Mouse (Mus musculus): Measurements from ENCODE around the gene Kir3dl2. TPM values are rescaled to one million over a fixed set of nuclear protein-coding genes. Genes with fewer than 3 reads are reported as not detected.

Gene Kir3dl2
- polyA plus RNA-seq (2017; shearing (Covaris generic)): not detected

DNA sequence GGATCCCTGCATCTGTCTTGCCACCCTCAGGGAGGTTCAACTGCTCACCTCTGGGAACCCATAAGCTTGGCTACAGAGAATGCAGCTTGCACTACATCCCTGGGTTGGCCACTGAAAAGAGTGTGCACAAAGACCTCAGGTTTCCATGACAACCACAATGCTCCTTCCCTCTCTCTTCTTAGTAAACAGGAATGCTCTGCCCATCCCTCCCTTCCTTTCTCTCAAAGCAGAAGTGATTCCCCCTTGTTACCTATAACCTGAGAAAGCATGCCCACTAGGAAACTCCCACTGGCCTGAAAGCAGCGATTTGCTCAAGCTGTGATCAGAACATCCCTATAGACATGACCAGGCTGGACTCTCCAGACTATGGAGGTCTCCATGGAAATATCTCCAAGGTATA, at the start of gene Kir3dl2:
TSS of gene Kir3dl2 (minus strand) at position 101 of the 400 bp plus-strand sequence.

DNA sequence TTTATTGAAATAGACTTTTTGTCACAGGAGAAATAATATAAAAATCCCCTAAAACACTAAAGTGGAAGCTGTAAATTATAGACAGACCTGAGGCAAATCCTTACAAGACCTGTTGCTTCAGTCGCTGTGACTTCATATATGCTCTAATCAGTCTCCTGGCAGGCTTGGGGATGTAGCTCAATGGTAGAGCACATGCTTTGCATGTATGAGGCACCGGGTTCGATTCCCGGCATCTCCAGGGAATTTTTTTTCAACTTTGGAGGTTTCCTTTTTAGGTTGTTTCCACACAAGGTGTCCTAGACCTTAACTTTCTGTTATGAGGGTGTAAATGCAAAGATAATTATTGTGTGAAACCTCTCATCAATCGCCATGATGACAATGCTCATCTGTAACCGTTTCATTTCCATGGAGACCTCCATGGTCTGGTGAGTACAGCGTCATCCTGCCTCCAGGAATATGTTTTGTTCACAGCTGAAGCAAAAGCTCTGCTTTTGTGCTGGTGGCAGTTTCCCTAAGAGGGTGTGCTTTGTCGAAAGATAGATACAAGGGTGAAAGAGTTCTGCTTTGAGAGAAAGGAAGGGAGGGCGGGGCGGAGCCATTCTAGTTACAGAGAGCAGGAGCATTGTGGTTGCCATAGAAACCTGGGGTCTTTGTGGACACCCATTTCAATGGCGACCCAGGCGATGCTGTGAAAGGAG, 46.5 kb upstream of the Kir3dl2 start, which contains the start of gene Tceal3:
TSS of gene Tceal3 (plus strand) at position 644 of the 698 bp plus-strand sequence.

DNA sequence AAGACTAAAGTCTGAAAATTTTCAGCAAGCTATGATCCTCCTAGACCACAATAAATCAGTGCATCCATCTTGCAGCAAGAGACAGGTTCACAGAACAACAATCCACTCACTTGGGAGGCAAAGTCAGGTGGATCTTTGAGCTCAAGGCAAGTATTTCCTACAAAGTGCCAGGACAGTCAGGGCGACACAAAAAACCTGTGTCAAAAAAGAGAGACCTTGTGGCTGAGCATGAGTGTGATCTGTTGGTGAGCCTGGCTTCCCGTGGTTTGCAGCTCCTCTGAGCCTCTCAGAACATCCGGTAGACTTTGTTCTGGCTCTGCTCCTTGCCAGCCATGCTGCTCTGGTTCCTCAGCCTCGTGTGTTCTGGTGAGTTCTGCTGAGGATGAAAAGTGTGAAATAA, 26.2 kb downstream of the Kir3dl2 start, which contains the start of gene Kir3dl1:
TSS of gene Kir3dl1 (plus strand) at position 301 of the 400 bp plus-strand sequence.

Other genes starting within 250 kb of the Kir3dl2 start
- not detected for gene Kir3dl1, start 26.1 kb downstream of the Kir3dl2 start, polyA plus RNA-seq (2017; shearing (Covaris generic))
- gene Tceal3, start 46.8 kb upstream of the Kir3dl2 start, polyA plus RNA-seq (2017; shearing (Covaris generic)): 2.4 TPM
- gene Tceal1, start 163.9 kb upstream of the Kir3dl2 start, polyA plus RNA-seq (2017; shearing (Covaris generic)): 0.16 TPM
- 99.9 TPM for gene Morf4l2, start 199.6 kb upstream of the Kir3dl2 start, polyA plus RNA-seq (2017; shearing (Covaris generic))
- not detected for gene Glra4, start 236.1 kb upstream of the Kir3dl2 start, polyA plus RNA-seq (2017; shearing (Covaris generic))